Comparison of ENCODE assay signal across 11 mouse cellular contexts in the genomic region with DNA sequence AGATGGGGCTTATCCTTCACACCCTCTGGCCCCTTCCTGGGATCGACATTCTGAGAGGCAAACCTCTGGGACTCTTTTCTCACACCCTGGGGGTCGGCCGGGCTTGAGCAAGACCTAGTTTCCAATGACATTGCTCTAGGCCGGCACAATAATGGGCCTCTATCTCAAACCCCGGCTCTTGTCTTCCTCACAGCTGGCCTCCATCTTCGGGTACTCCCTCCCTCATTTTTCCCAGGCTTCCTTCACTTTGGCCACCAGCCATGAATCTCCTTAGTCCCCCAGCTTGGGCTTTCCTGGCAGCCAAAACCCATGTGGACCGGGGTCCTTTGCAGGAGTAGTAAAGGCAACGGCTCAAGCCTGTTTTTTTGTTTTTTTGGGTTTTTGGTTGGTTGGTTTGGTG. TPM values are rescaled to one million over a fixed set of nuclear protein-coding genes. Genes with fewer than 3 reads are reported as not detected.
DNase-seq lines count a peak whose midpoint lies in the region; ATAC-seq and TF ChIP-seq lines count a peak whose summit lies in the region.
"Had no signal": no experiment of that assay in that cellular context is flagged by ENCODE, and none has a peak within 500 bp of the region (broad histone marks: within the 10 kb centered on the region; RNA-seq: fewer than 3 reads in every experiment).

No protein-coding gene starts in this region.

- ATAC-seq in hindbrain, embryonic 16.5 days: no peak
- ATAC-seq in hindbrain, embryonic 12.5 days (ENCODE audit: low FRiP score): no peak
- ATAC-seq in megakaryocyte, adult 5-6 weeks (ENCODE audit: poor library complexity, severe bottlenecking): no peak
- no peak for ATAC-seq in liver, postnatal 0 days
- ATAC-seq in stomach, embryonic 15.5 days (ENCODE audit: insufficient read depth, low FRiP score, low read depth): no peak
- ATAC-seq: midbrain, embryonic 15.5 days had no signal

- 37% methylated on average over 8 of the region's 8 CpGs for WGBS in hindbrain, embryonic 16.5 days
- WGBS in hindbrain, embryonic 12.5 days: 52% methylated on average over 8 of the region's 8 CpGs
- 57% methylated on average over 8 of the region's 8 CpGs for WGBS in liver, postnatal 0 days (ENCODE audit: insufficient replicate concordance)
- WGBS in stomach, embryonic 15.5 days: 27% methylated on average over 8 of the region's 8 CpGs

- no peak overlapping the region for H3K4me2 ChIP-seq in hindbrain, embryonic 16.5 days (ENCODE audit: low read length)
- H3K4me2 ChIP-seq in hindbrain, embryonic 12.5 days (replicated peaks): no peak overlapping the region
- no peak overlapping the region for H3K4me2 ChIP-seq in liver, postnatal 0 days (ENCODE audit: low read depth, low read length)
- no peak overlapping the region for H3K4me2 ChIP-seq in stomach, embryonic 15.5 days
- H3K4me2 ChIP-seq: midbrain, embryonic 15.5 days had no signal

- H3K4me1 ChIP-seq in hindbrain, embryonic 16.5 days (ENCODE audit: control insufficient read depth, insufficient read depth, low read depth, low read length): peaks cover 2% of the 10 kb centered on the region
- peaks cover 8% of the 10 kb centered on the region for H3K4me1 ChIP-seq in hindbrain, embryonic 12.5 days
- H3K4me1 ChIP-seq in megakaryocyte, embryonic 14.5 days: peaks cover 100% of the 10 kb centered on the region
- peaks cover 26% of the 10 kb centered on the region for H3K4me1 ChIP-seq in liver, postnatal 0 days (ENCODE audit: insufficient read depth)
- peaks cover 52% of the 10 kb centered on the region for H3K4me1 ChIP-seq in stomach, embryonic 15.5 days

- peak; percentile 14 for DNase-seq in liver, postnatal 0 days
- DNase-seq in adipocyte (ENCODE audit: low spot score): no peak
- no peak for DNase-seq in layer of hippocampus, adult 9-11 months
- DNase-seq: cerebellum, postnatal 36 days; gastrocnemius, postnatal 25 days had no signal

- H3K36me3 ChIP-seq in hindbrain, embryonic 16.5 days (ENCODE audit: control insufficient read depth, insufficient read depth, low read length): no peaks in the 10 kb centered on the region
- peaks cover 6% of the 10 kb centered on the region; the same call in 1 of the 2 replicates for H3K36me3 ChIP-seq in hindbrain, embryonic 12.5 days
- H3K36me3 ChIP-seq in megakaryocyte, embryonic 14.5 days (replicated peaks; ENCODE audit: low read length): peaks cover 79% of the 10 kb centered on the region
- no peaks in the 10 kb centered on the region; the same call in none of the 2 replicates for H3K36me3 ChIP-seq in liver, postnatal 0 days (replicated peaks; ENCODE audit: insufficient read depth, low read length)
- peaks cover 15% of the 10 kb centered on the region for H3K36me3 ChIP-seq in stomach, embryonic 15.5 days
- H3K36me3 ChIP-seq: midbrain, embryonic 15.5 days had no signal

- H3K9me3 ChIP-seq in hindbrain, embryonic 16.5 days (ENCODE audit: control insufficient read depth, low read length): no peaks in the 10 kb centered on the region
- no peaks in the 10 kb centered on the region for H3K9me3 ChIP-seq in hindbrain, embryonic 12.5 days (replicated peaks)
- no peaks in the 10 kb centered on the region for H3K9me3 ChIP-seq in megakaryocyte, embryonic 14.5 days
- H3K9me3 ChIP-seq in liver, postnatal 0 days (ENCODE audit: low read length): no peaks in the 10 kb centered on the region
- H3K9me3 ChIP-seq in stomach, embryonic 15.5 days: no peaks in the 10 kb centered on the region
- H3K9me3 ChIP-seq: midbrain, embryonic 15.5 days had no signal

- H3K27me3 ChIP-seq in hindbrain, embryonic 16.5 days (replicated peaks; ENCODE audit: control insufficient read depth, insufficient read depth, low read length): no peaks in the 10 kb centered on the region
- H3K27me3 ChIP-seq in hindbrain, embryonic 12.5 days: peaks cover 2% of the 10 kb centered on the region; the same call in 1 of the 2 replicates
- H3K27me3 ChIP-seq in megakaryocyte, embryonic 14.5 days (replicated peaks): no peaks in the 10 kb centered on the region
- H3K27me3 ChIP-seq in liver, postnatal 0 days (ENCODE audit: insufficient read depth, low read length): no peaks in the 10 kb centered on the region
- no peaks in the 10 kb centered on the region for H3K27me3 ChIP-seq in stomach, embryonic 15.5 days (replicated peaks)

- no peak for TF ChIP-seq CTCF in liver, postnatal 0 days (IDR thresholded peaks at IDR 0.05; ENCODE audit: low read depth)

- no peak for TF ChIP-seq EP300 in liver, postnatal 0 days (IDR thresholded peaks at IDR 0.05; ENCODE audit: low read depth)

- H3K4me3 ChIP-seq in hindbrain, embryonic 16.5 days (ENCODE audit: low read length): no peak overlapping the region
- no peak overlapping the region for H3K4me3 ChIP-seq in hindbrain, embryonic 12.5 days
- peak overlapping the region; percentile 76 for H3K4me3 ChIP-seq in megakaryocyte, embryonic 14.5 days (replicated peaks)
- H3K4me3 ChIP-seq in liver, postnatal 0 days (ENCODE audit: low read depth, low read length): no peak overlapping the region
- no peak overlapping the region for H3K4me3 ChIP-seq in stomach, embryonic 15.5 days (replicated peaks)
- H3K4me3 ChIP-seq: midbrain, embryonic 15.5 days had no signal

- no peak overlapping the region for H3K9ac ChIP-seq in hindbrain, embryonic 16.5 days (ENCODE audit: low read depth, low read length)
- H3K9ac ChIP-seq in hindbrain, embryonic 12.5 days: no peak overlapping the region
- no peak overlapping the region for H3K9ac ChIP-seq in liver, postnatal 0 days (replicated peaks)
- H3K9ac ChIP-seq in stomach, embryonic 15.5 days: no peak overlapping the region
- H3K9ac ChIP-seq: midbrain, embryonic 15.5 days had no signal

- 0 out of 2 replicates have a peak overlapping the region, but pooled peaks have one; percentile 6 for H3K27ac ChIP-seq in hindbrain, embryonic 16.5 days (ENCODE audit: low read depth, low read length)
- no peak overlapping the region for H3K27ac ChIP-seq in hindbrain, embryonic 12.5 days
- no peak overlapping the region for H3K27ac ChIP-seq in liver, postnatal 0 days (ENCODE audit: low read depth)
- H3K27ac ChIP-seq in stomach, embryonic 15.5 days: peak overlapping the region; percentile 66
- H3K27ac ChIP-seq: midbrain, embryonic 15.5 days had no signal

RNA-seq across cellular contexts. Expression of gene Fhod1, which starts 6.4 kb away (rescaled TPM):
- 0.69 and 0.93 TPM in 2 replicates for polyA plus RNA-seq in hindbrain, embryonic 16.5 days (2015; fragmentation: Nextera tagmentation; extraction: Ambion mirVana)
- 1.4 and 2.0 TPM in 2 replicates for polyA plus RNA-seq in hindbrain, embryonic 12.5 days (2016; fragmentation: Nextera tagmentation; extraction: Ambion mirVana)
- 78.6 and 155 TPM in 2 replicates for polyA plus RNA-seq in megakaryocyte, embryonic 14.5 days (2012; ENCODE audit: insufficient read depth, low replicate concordance)
- total RNA-seq in megakaryocyte, adult 5-6 weeks (2015): 10.9 and 12.6 TPM in 2 replicates
- total RNA-seq in megakaryocyte, adult 5-6 weeks (2017): 5.1 and 7.2 TPM in 2 replicates
- polyA plus RNA-seq in liver, postnatal 0 days (2015; fragmentation: Nextera tagmentation; extraction: Ambion mirVana): 0.70 and 0.82 TPM in 2 replicates
- polyA plus RNA-seq in stomach, embryonic 15.5 days (2015; fragmentation: Nextera tagmentation; extraction: Ambion mirVana): 2.5 and 3.0 TPM in 2 replicates

RNA-seq across cellular contexts. Expression of gene Slc9a5, which starts 7.2 kb away (rescaled TPM):
- 12.3 and 14.5 TPM in 2 replicates for polyA plus RNA-seq in hindbrain, embryonic 16.5 days (2015; fragmentation: Nextera tagmentation; extraction: Ambion mirVana)
- 7.2 and 7.7 TPM in 2 replicates for polyA plus RNA-seq in hindbrain, embryonic 12.5 days (2016; fragmentation: Nextera tagmentation; extraction: Ambion mirVana)
- 4.1 and 16.4 TPM in 2 replicates for polyA plus RNA-seq in megakaryocyte, embryonic 14.5 days (2012; ENCODE audit: insufficient read depth, low replicate concordance)
- 0.56 and 0.87 TPM in 2 replicates for total RNA-seq in megakaryocyte, adult 5-6 weeks (2015)
- 0.73 and 0.77 TPM in 2 replicates for total RNA-seq in megakaryocyte, adult 5-6 weeks (2017)
- polyA plus RNA-seq in liver, postnatal 0 days (2015; fragmentation: Nextera tagmentation; extraction: Ambion mirVana): 0.09 and 0.16 TPM in 2 replicates
- 1.9 and 2.0 TPM in 2 replicates for polyA plus RNA-seq in stomach, embryonic 15.5 days (2015; fragmentation: Nextera tagmentation; extraction: Ambion mirVana)

RNA-seq across cellular contexts. Expression of gene Tmem208, which starts 15.2 kb away (rescaled TPM):
- polyA plus RNA-seq in hindbrain, embryonic 16.5 days (2015; fragmentation: Nextera tagmentation; extraction: Ambion mirVana): 144 and 150 TPM in 2 replicates
- 97.6 and 100 TPM in 2 replicates for polyA plus RNA-seq in hindbrain, embryonic 12.5 days (2016; fragmentation: Nextera tagmentation; extraction: Ambion mirVana)
- polyA plus RNA-seq in megakaryocyte, embryonic 14.5 days (2012; ENCODE audit: insufficient read depth, low replicate concordance): 61.6 and 71.6 TPM in 2 replicates
- total RNA-seq in megakaryocyte, adult 5-6 weeks (2015): 65.7 and 72.3 TPM in 2 replicates
- total RNA-seq in megakaryocyte, adult 5-6 weeks (2017): 33.0 and 40.9 TPM in 2 replicates
- 75.2 and 75.4 TPM in 2 replicates for polyA plus RNA-seq in liver, postnatal 0 days (2015; fragmentation: Nextera tagmentation; extraction: Ambion mirVana)
- 131 and 132 TPM in 2 replicates for polyA plus RNA-seq in stomach, embryonic 15.5 days (2015; fragmentation: Nextera tagmentation; extraction: Ambion mirVana)

RNA-seq across cellular contexts. Expression of gene Lrrc29, which starts 15.3 kb away (rescaled TPM):
- 0.90 and 0.94 TPM in 2 replicates for polyA plus RNA-seq in hindbrain, embryonic 16.5 days (2015; fragmentation: Nextera tagmentation; extraction: Ambion mirVana)
- polyA plus RNA-seq in hindbrain, embryonic 12.5 days (2016; fragmentation: Nextera tagmentation; extraction: Ambion mirVana): 1.3 TPM in 2 replicates
- 13.0 and 15.5 TPM in 2 replicates for polyA plus RNA-seq in megakaryocyte, embryonic 14.5 days (2012; ENCODE audit: insufficient read depth, low replicate concordance)
- 0.89 and 1.8 TPM in 2 replicates for total RNA-seq in megakaryocyte, adult 5-6 weeks (2015)
- total RNA-seq in megakaryocyte, adult 5-6 weeks (2017): 1.7 and 3.1 TPM in 2 replicates
- polyA plus RNA-seq in liver, postnatal 0 days (2015; fragmentation: Nextera tagmentation; extraction: Ambion mirVana): 7.7 and 7.8 TPM in 2 replicates
- polyA plus RNA-seq in stomach, embryonic 15.5 days (2015; fragmentation: Nextera tagmentation; extraction: Ambion mirVana): 2.3 and 2.5 TPM in 2 replicates

RNA-seq across cellular contexts. Expression of gene Plekhg4, which starts 31.7 kb away (rescaled TPM):
- 1.8 and 2.1 TPM in 2 replicates for polyA plus RNA-seq in hindbrain, embryonic 16.5 days (2015; fragmentation: Nextera tagmentation; extraction: Ambion mirVana)
- polyA plus RNA-seq in hindbrain, embryonic 12.5 days (2016; fragmentation: Nextera tagmentation; extraction: Ambion mirVana): 0.59 and 0.93 TPM in 2 replicates
- 0.02 TPM in 1 of 2 replicates, not detected in the other for polyA plus RNA-seq in megakaryocyte, embryonic 14.5 days (2012; ENCODE audit: insufficient read depth, low replicate concordance)
- total RNA-seq in megakaryocyte, adult 5-6 weeks (2015): 0.22 TPM in 1 of 2 replicates, not detected in the other
- total RNA-seq in megakaryocyte, adult 5-6 weeks (2017): 0.11 and 0.16 TPM in 2 replicates
- not detected in 2 replicates for polyA plus RNA-seq in liver, postnatal 0 days (2015; fragmentation: Nextera tagmentation; extraction: Ambion mirVana)
- polyA plus RNA-seq in stomach, embryonic 15.5 days (2015; fragmentation: Nextera tagmentation; extraction: Ambion mirVana): 0.21 and 0.30 TPM in 2 replicates

Comparison
In these comparisons a context has a peak if more than half of its experiments do, and no peak if none do; other contexts are left out.
1. H3K27ac ChIP-seq: peak in hindbrain, embryonic 16.5 days (single experiment) and stomach, embryonic 15.5 days (single experiment); none in hindbrain, embryonic 12.5 days (single experiment) and liver, postnatal 0 days (single experiment).
2. RNA of gene Fhod1, which starts 6.4 kb away (polyA plus RNA-seq): 78.6 to 155 TPM in megakaryocyte, embryonic 14.5 days; 2.5 to 3.0 TPM in stomach, embryonic 15.5 days, 1.4 to 2.0 TPM in hindbrain, embryonic 12.5 days, 0.69 to 0.93 TPM in hindbrain, embryonic 16.5 days and 0.70 to 0.82 TPM in liver, postnatal 0 days; every median in the first group is over 10 times any median in the second.